Mouse (Mus musculus) liver, adult 2 months (tissue): ENCODE measurements around the gene Lin7c. TPM values are rescaled to one million over a fixed set of nuclear protein-coding genes. Genes with fewer than 3 reads are reported as not detected.
A peak's percentile ranks its signal among the peaks of the same experiment; 100 is the strongest.

Experiments used
- DNase-seq: peaks from one replicate; pipeline ENCODE4 v3.0.0-alpha.2; 2011; ENCODE audit warnings: low read depth, low spot score; ENCODE audit errors: extremely low read depth
- H3K27ac ChIP-seq: fragments of 200-500 bp; replicated peaks from 2 replicates; pipeline ENCODE4 v1.5.1; 2012; ENCODE audit warnings: low read depth, mild to moderate bottlenecking, control low read depth, inconsistent platforms, low read length; ENCODE audit not compliant: insufficient read depth
- H3K27me3 ChIP-seq: fragments of 200-500 bp; 2 replicates; pipeline ENCODE4 v1.6.1; 2012; ENCODE audit warnings: mild to moderate bottlenecking, moderate library complexity, low read length, inconsistent platforms; ENCODE audit not compliant: control insufficient read depth, insufficient read depth
- H3K36me3 ChIP-seq: fragments of 200-500 bp; 2 replicates; pipeline ENCODE4 v1.6.1; 2012; ENCODE audit warnings: low read length, inconsistent platforms; ENCODE audit not compliant: control insufficient read depth, insufficient read depth
- H3K4me1 ChIP-seq: fragments of 200-500 bp; 2 replicates; pipeline ENCODE4 v1.6.1; 2011; ENCODE audit warnings: low read length; ENCODE audit not compliant: control insufficient read depth, insufficient read depth
- H3K4me3 ChIP-seq: fragments of 200-500 bp; 2 replicates; pipeline ENCODE4 v1.5.1; 2011; ENCODE audit warnings: low read depth, mild to moderate bottlenecking, control low read depth, low read length, moderate library complexity; ENCODE audit not compliant: insufficient read depth
- H3K79me2 ChIP-seq: fragments of 200-500 bp; 2 replicates; pipeline ENCODE4 v1.6.1; 2012; ENCODE audit warnings: inconsistent platforms, mild to moderate bottlenecking, low read length, moderate library complexity; ENCODE audit not compliant: control insufficient read depth, insufficient read depth
- H3K9ac ChIP-seq: fragments of 200-500 bp; 2 replicates; pipeline ENCODE4 v1.6.1; 2012; ENCODE audit warnings: low read depth, mild to moderate bottlenecking, control low read depth, inconsistent platforms, low read length
- CTCF ChIP-seq: fragments of 200-500 bp; IDR thresholded peaks from 2 replicates; pipeline ENCODE4 v1.5.1; 2011; ENCODE audit warnings: low read depth, low read length, control low read depth
- POLR2A ChIP-seq: fragments of 200-500 bp; IDR thresholded peaks from 2 replicates; pipeline ENCODE4 v1.6.1; 2011; ENCODE audit warnings: low read length, control low read depth; ENCODE audit not compliant: insufficient read depth; ENCODE audit errors: extremely low read depth
- WGBS: fragments of 180-500 bp; shearing (Covaris S2); methylation state at CpG from one replicate; pipeline ENCODE4 v1.1.7; 2018; 5-methylcytosine and 5-hydroxymethylcytosine counted together
- polyA plus RNA-seq: library from polyadenylated mRNA; depleted of rRNA; stranded (reverse); fragments of >200 nt; gene quantifications from 2 replicates; pipeline ENCODE4 v1.2.3, GENCODE M21; 2012
- total RNA-seq: library from RNA; depleted of rRNA; stranded (reverse); fragments of >200 nt; gene quantifications from 2 replicates; pipeline ENCODE4 v1.2.3, GENCODE M21; 2014

Gene Lin7c
- total and polyA plus RNA-seq, 2 experiments: 5.4 to 35.8 TPM

- no peak overlapping the region for H3K9ac ChIP-seq
Observed at GRCm38 (mm10) chr2:109909122-109909521, 18.5 kb downstream of the Lin7c start.

GRCm38 (mm10) chr2:109912216-109912615 lies 21.6 kb downstream of the Lin7c start:
- TF ChIP-seq POLR2A (no peak), CTCF (no peak)
- H3K36me3 ChIP-seq: no peaks in the 10 kb centered on the region
- no peak overlapping the region for H3K4me3 ChIP-seq
- no peak overlapping the region for H3K9ac ChIP-seq
- no peak overlapping the region for H3K27ac ChIP-seq
- H3K27me3 ChIP-seq: no peaks in the 10 kb centered on the region
- no peaks in the 10 kb centered on the region for H3K79me2 ChIP-seq
- peaks cover 2% of the 10 kb centered on the region; the same call in 1 of the 2 replicates for H3K4me1 ChIP-seq
- DNase-seq: no peak
- WGBS: 94% methylated on average over 8 of the region's 8 CpGs

More at GRCm38 (mm10) chr2:109909122-109909521, 18.5 kb downstream of the Lin7c start:
- no peaks in the 10 kb centered on the region for H3K36me3 ChIP-seq
- H3K4me3 ChIP-seq: no peak overlapping the region
- H3K4me1 ChIP-seq: no peaks in the 10 kb centered on the region
- TF ChIP-seq POLR2A (no peak), CTCF (no peak)
- no peak for DNase-seq
- no peaks in the 10 kb centered on the region for H3K79me2 ChIP-seq
- H3K27ac ChIP-seq: no peak overlapping the region
- H3K27me3 ChIP-seq: no peaks in the 10 kb centered on the region
- WGBS: 79% methylated on average over 2 of the region's 2 CpGs

GRCm38 (mm10) chr2:109912766-109913165 lies 22.1 kb downstream of the Lin7c start:
- no peaks in the 10 kb centered on the region for H3K27me3 ChIP-seq

GRCm38 (mm10) chr2:109913241-109913640 lies 22.6 kb downstream of the Lin7c start:
- WGBS: 78% methylated on average over 8 of the region's 8 CpGs
- DNase-seq: no peak
- Histone ChIP-seq H3K79me2 (peaks cover 7% of the 10 kb centered on the region), H3K36me3 (no peaks in the 10 kb centered on the region), H3K4me1 (peaks cover 2% of the 10 kb centered on the region; the same call in 1 of the 2 replicates), H3K27me3 (no peaks in the 10 kb centered on the region), H3K9ac (no peak overlapping the region), H3K4me3 (no peak overlapping the region), H3K27ac (no peak overlapping the region)
- TF ChIP-seq CTCF: no peak
- TF ChIP-seq POLR2A: no peak

More at GRCm38 (mm10) chr2:109912766-109913165, 22.1 kb downstream of the Lin7c start:
- TF ChIP-seq POLR2A (no peak), CTCF (no peak)
- H3K79me2 ChIP-seq: peaks cover 2% of the 10 kb centered on the region; the same call in 1 of the 2 replicates
- no peak overlapping the region for H3K27ac ChIP-seq
- H3K9ac ChIP-seq: no peak overlapping the region
- no peak overlapping the region for H3K4me3 ChIP-seq
- no peaks in the 10 kb centered on the region for H3K36me3 ChIP-seq
- no peak for DNase-seq
- H3K4me1 ChIP-seq: peaks cover 2% of the 10 kb centered on the region; the same call in 1 of the 2 replicates
- WGBS: 91% methylated on average over 12 of the region's 12 CpGs

- Histone ChIP-seq H3K79me2 (peaks cover 19% of the 10 kb centered on the region), H3K4me3 (no peak overlapping the region), H3K4me1 (peaks cover 5% of the 10 kb centered on the region), H3K36me3 (no peaks in the 10 kb centered on the region), H3K9ac (no peak overlapping the region), H3K27me3 (no peaks in the 10 kb centered on the region), H3K27ac (no peak overlapping the region)
- no peak for TF ChIP-seq POLR2A
- no peak for TF ChIP-seq CTCF
- peak; percentile 71 for DNase-seq
Observed at GRCm38 (mm10) chr2:109914601-109915000, 23.9 kb downstream of the Lin7c start.

GRCm38 (mm10) chr2:109916782-109917495 lies 26.3 kb downstream of the Lin7c start:
- no peak for DNase-seq
- 14% methylated on average over 11 of the region's 11 CpGs for WGBS
- H3K4me1 ChIP-seq: peaks cover 17% of the 10 kb centered on the region
- H3K4me3 ChIP-seq: peak overlapping the region; percentile 22; the same call in 1 of the 2 replicates
- H3K27ac ChIP-seq: peak overlapping the region; percentile 33; the same call in 1 of the 2 replicates
- peak overlapping the region; percentile 8; the same call in 1 of the 2 replicates for H3K9ac ChIP-seq
- no peaks in the 10 kb centered on the region for H3K27me3 ChIP-seq
- peaks cover 29% of the 10 kb centered on the region for H3K79me2 ChIP-seq
- no peaks in the 10 kb centered on the region for H3K36me3 ChIP-seq
- TF ChIP-seq CTCF: no peak
- no peak for TF ChIP-seq POLR2A
